Mouse (Mus musculus) hindbrain, embryonic 15.5 days (tissue): ENCODE measurements at regions not wholly inside any gene's neighbourhood (a gene's known extent, or its start where the extent isn't known, plus 50 kb on each side); places are given as distances from the start of the nearest gene placed in this dataset.
"Not testable (repeated sequence)": the region's sequence is repeated elsewhere in the genome, so short reads cannot be mapped to it uniquely, and the experiment has no call there.

ENCODE experiments used
- ATAC-seq: fragments of 200-750 bp; cut with Nextera tagmentation; 2 replicates; pipeline ENCODE4 v1.8.0; 2017; ENCODE audit warnings: low read depth, moderate number of reproducible peaks, moderate TSS enrichment; ENCODE audit not compliant: low FRiP score
- H3K27ac ChIP-seq: fragments of 300-500 bp; sonication (generic); replicated peaks from 2 replicates; pipeline ENCODE4 v1.5.1; 2015; ENCODE audit warnings: mild to moderate bottlenecking, inconsistent platforms
- H3K27me3 ChIP-seq: fragments of 300-500 bp; sonication (generic); 2 replicates; pipeline ENCODE4 v1.6.1; 2015; ENCODE audit warnings: control low read depth, inconsistent platforms
- H3K36me3 ChIP-seq: fragments of 300-500 bp; sonication (generic); 2 replicates; pipeline ENCODE4 v1.6.1; 2015; ENCODE audit warnings: control low read depth, inconsistent platforms
- H3K4me1 ChIP-seq: fragments of 300-500 bp; sonication (generic); replicated peaks from 2 replicates; pipeline ENCODE4 v1.6.1; 2015; ENCODE audit warnings: control low read depth, inconsistent platforms
- H3K4me2 ChIP-seq: fragments of 300-500 bp; sonication (generic); 2 replicates; pipeline ENCODE4 v1.6.1; 2015; ENCODE audit warnings: moderate library complexity, mild to moderate bottlenecking, inconsistent platforms
- H3K4me3 ChIP-seq: fragments of 300-500 bp; sonication (generic); 2 replicates; pipeline ENCODE4 v1.5.1; 2015; ENCODE audit warnings: mild to moderate bottlenecking, inconsistent platforms
- H3K9ac ChIP-seq: fragments of 300-500 bp; sonication (generic); 2 replicates; pipeline ENCODE4 v1.6.1; 2015; ENCODE audit warnings: inconsistent platforms
- H3K9me3 ChIP-seq: fragments of 300-500 bp; sonication (generic); 2 replicates; pipeline ENCODE4 v1.6.1; 2016; ENCODE audit warnings: control low read depth, inconsistent platforms
- WGBS: fragments of 180-500 bp; shearing (Covaris S2); methylation state at CpG from one replicate; pipeline ENCODE4 v1.1.7; 2015; 5-methylcytosine and 5-hydroxymethylcytosine counted together

- Histone ChIP-seq H3K9me3 (no peaks in the 10 kb centered on the region), H3K27me3 (no peaks in the 10 kb centered on the region), H3K4me1 (no peaks in the 10 kb centered on the region), H3K4me2 (no peak overlapping the region), H3K27ac (no peak overlapping the region), H3K4me3 (no peak overlapping the region), H3K9ac (no peak overlapping the region), H3K36me3 (no peaks in the 10 kb centered on the region)
- 85% methylated on average over 2 of the region's 2 CpGs for WGBS
- ATAC-seq = no peak
These were observed 314.5 kb downstream of the Tlr4 start for GRCm38 (mm10) chr4:67141896-67142295.

- 51% methylated on average over 2 of the region's 2 CpGs for WGBS
- no peak overlapping the region for H3K4me2 ChIP-seq
- no peaks in the 10 kb centered on the region for H3K36me3 ChIP-seq
- H3K4me1 ChIP-seq = no peaks in the 10 kb centered on the region
- no peak overlapping the region for H3K4me3 ChIP-seq
- no peaks in the 10 kb centered on the region for H3K9me3 ChIP-seq
- H3K9ac ChIP-seq = no peak overlapping the region
- H3K27ac ChIP-seq = no peak overlapping the region
- no peaks in the 10 kb centered on the region for H3K27me3 ChIP-seq
- ATAC-seq = no peak
These were observed 321.1 kb downstream of the Tlr4 start for GRCm38 (mm10) chr4:67148521-67148920.

DNA sequence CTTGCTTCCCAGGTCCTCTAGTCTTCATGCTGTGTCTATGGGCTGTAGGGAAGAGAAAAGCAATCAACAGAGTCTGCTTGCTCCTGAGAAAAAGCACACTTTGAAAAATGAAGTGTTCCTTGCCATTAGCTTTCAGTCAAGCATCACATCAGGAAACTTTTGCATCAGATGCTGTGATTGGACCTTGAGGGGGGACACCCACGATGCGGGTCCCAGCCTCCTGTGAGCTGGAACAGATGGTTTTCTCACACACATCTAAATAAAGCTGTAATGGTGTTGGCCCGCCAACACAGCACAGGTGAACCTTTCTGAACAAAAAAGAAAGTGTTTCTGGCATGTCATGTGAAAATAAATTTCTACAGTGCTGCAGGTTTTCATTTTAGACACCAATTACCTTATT is 335.3 kb downstream of the Tlr4 start:
- WGBS = 71% methylated on average over 3 of the region's 3 CpGs
- Histone ChIP-seq H3K36me3 (no peaks in the 10 kb centered on the region), H3K4me1 (no peaks in the 10 kb centered on the region), H3K9me3 (no peaks in the 10 kb centered on the region), H3K4me2 (no peak overlapping the region), H3K4me3 (no peak overlapping the region), H3K27ac (no peak overlapping the region), H3K27me3 (no peaks in the 10 kb centered on the region), H3K9ac (no peak overlapping the region)
- no peak for ATAC-seq

GRCm38 (mm10) chr4:67167720-67168119 is 340.3 kb downstream of the Tlr4 start:
- no peaks in the 10 kb centered on the region for H3K4me1 ChIP-seq
- WGBS = 77% methylated on average over 5 of the region's 5 CpGs
- ATAC-seq = no peak
- no peak overlapping the region for H3K9ac ChIP-seq
- no peak overlapping the region for H3K4me2 ChIP-seq
- no peak overlapping the region for H3K4me3 ChIP-seq
- no peak overlapping the region for H3K27ac ChIP-seq
- no peaks in the 10 kb centered on the region for H3K36me3 ChIP-seq
- no peaks in the 10 kb centered on the region for H3K9me3 ChIP-seq
- H3K27me3 ChIP-seq = no peaks in the 10 kb centered on the region

- 74% methylated on average over 2 of the region's 2 CpGs for WGBS
- no peaks in the 10 kb centered on the region for H3K36me3 ChIP-seq
- ATAC-seq = peak; percentile 69; the same call in 1 of the 2 replicates
These were observed 360.5 kb downstream of the Tlr4 start for GRCm38 (mm10) chr4:67187725-67188510.

DNA sequence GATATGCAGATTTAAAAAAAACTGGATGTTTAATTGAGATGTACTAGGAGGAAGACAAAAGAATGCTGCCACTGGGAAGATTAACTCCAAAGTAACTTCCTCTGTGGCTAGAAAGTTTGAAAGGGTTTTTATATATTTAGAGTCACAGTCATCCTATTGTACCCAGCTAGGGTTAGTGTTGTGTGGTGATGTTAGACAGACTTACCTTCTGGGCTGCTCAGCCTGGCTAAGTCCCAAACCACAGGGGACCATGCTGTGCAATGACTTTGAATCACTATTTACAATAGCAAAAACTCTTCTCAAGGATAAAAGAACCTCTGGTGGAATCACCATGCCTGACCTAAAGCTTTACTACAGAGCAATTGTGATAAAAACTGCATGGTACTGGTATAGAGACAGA is 363.2 kb downstream of the Tlr4 start:
- ATAC-seq = no peak

More at GRCm38 (mm10) chr4:67187725-67188510, 360.5 kb downstream of the Tlr4 start:
- Histone ChIP-seq H3K9ac (no peak overlapping the region), H3K9me3 (no peaks in the 10 kb centered on the region), H3K4me1 (no peaks in the 10 kb centered on the region), H3K27ac (no peak overlapping the region), H3K4me3 (no peak overlapping the region), H3K27me3 (no peaks in the 10 kb centered on the region), H3K4me2 (no peak overlapping the region)

GRCm38 (mm10) chr4:67194425-67194824 is 367.0 kb downstream of the Tlr4 start:
- no peak overlapping the region for H3K27ac ChIP-seq
- WGBS = 79% methylated on average over 4 of the region's 4 CpGs
- no peak overlapping the region for H3K9ac ChIP-seq
- no peak overlapping the region for H3K4me3 ChIP-seq
- no peaks in the 10 kb centered on the region for H3K27me3 ChIP-seq
- no peaks in the 10 kb centered on the region for H3K4me1 ChIP-seq
- no peak for ATAC-seq
- H3K4me2 ChIP-seq = no peak overlapping the region
- H3K9me3 ChIP-seq = no peaks in the 10 kb centered on the region
- H3K36me3 ChIP-seq = no peaks in the 10 kb centered on the region

More for the DNA sequence above, 363.2 kb downstream of the Tlr4 start:
- Histone ChIP-seq H3K36me3 (no peaks in the 10 kb centered on the region), H3K4me2 (no peak overlapping the region), H3K9me3 (no peaks in the 10 kb centered on the region), H3K27me3 (no peaks in the 10 kb centered on the region), H3K27ac (no peak overlapping the region), H3K4me1 (no peaks in the 10 kb centered on the region), H3K4me3 (no peak overlapping the region), H3K9ac (no peak overlapping the region)

- no peak overlapping the region for H3K27ac ChIP-seq
- H3K27me3 ChIP-seq = no peaks in the 10 kb centered on the region
- whole genome bisulfite sequencing = 93% methylated on average over 5 of the region's 5 CpGs
- H3K9ac ChIP-seq = no peak overlapping the region
- no peak overlapping the region for H3K4me2 ChIP-seq
- H3K36me3 ChIP-seq = no peaks in the 10 kb centered on the region
- H3K4me1 ChIP-seq = no peaks in the 10 kb centered on the region
- no peak overlapping the region for H3K4me3 ChIP-seq
- no peaks in the 10 kb centered on the region for H3K9me3 ChIP-seq
- ATAC-seq = no peak
These were observed 369.5 kb downstream of the Tlr4 start for GRCm38 (mm10) chr4:67196907-67197306.

- H3K27ac ChIP-seq, H3K36me3 ChIP-seq, H3K4me1 ChIP-seq, ATAC-seq, H3K4me3 ChIP-seq, H3K4me2 ChIP-seq, H3K9ac ChIP-seq, H3K9me3 ChIP-seq, H3K27me3 ChIP-seq: not testable (repeated sequence)
These were observed 381.0 kb downstream of the Tlr4 start for GRCm38 (mm10) chr4:67208406-67208805.

DNA sequence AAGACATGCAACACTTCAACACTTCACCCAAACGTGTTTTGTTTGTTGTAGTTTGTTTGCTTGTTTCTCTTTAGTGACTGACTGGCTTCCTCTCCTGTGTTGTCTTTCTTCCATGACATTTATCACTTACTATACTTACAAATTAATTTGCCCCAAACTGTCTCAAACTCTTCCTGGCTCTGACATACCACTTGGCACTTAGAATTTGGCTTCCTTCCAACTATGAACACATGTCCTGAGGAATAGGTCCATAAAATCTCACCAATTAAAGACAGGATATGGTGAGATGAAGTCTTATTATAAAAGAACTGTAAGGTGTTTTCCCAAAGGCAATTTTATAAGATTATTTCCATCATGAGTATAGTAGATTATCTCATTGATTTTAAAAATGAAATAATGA is 386.0 kb downstream of the Tlr4 start:
- Histone ChIP-seq H3K4me2 (no peak overlapping the region), H3K9me3 (no peaks in the 10 kb centered on the region), H3K4me1 (no peaks in the 10 kb centered on the region), H3K27ac (no peak overlapping the region), H3K36me3 (no peaks in the 10 kb centered on the region), H3K9ac (no peak overlapping the region), H3K27me3 (no peaks in the 10 kb centered on the region), H3K4me3 (no peak overlapping the region)
- no peak for ATAC-seq
- 80% methylated on average over 1 of the region's 1 CpGs for WGBS

GRCm38 (mm10) chr4:67224533-67224932 is 397.1 kb downstream of the Tlr4 start:
- no peak overlapping the region for H3K4me2 ChIP-seq
- H3K4me1 ChIP-seq = no peaks in the 10 kb centered on the region
- H3K27me3 ChIP-seq = no peaks in the 10 kb centered on the region
- no peak overlapping the region for H3K27ac ChIP-seq
- no peak overlapping the region for H3K4me3 ChIP-seq
- H3K9ac ChIP-seq = no peak overlapping the region
- no peaks in the 10 kb centered on the region for H3K36me3 ChIP-seq
- no peaks in the 10 kb centered on the region for H3K9me3 ChIP-seq
- ATAC-seq = no peak

- no peaks in the 10 kb centered on the region for H3K4me1 ChIP-seq
- H3K27me3 ChIP-seq = no peaks in the 10 kb centered on the region
- 77% methylated on average over 3 of the region's 3 CpGs for WGBS
- no peak overlapping the region for H3K4me2 ChIP-seq
- ATAC-seq = no peak
- H3K27ac ChIP-seq = no peak overlapping the region
- no peak overlapping the region for H3K4me3 ChIP-seq
- H3K9ac ChIP-seq = no peak overlapping the region
- H3K36me3 ChIP-seq = no peaks in the 10 kb centered on the region
- no peaks in the 10 kb centered on the region for H3K9me3 ChIP-seq
These were observed 401.8 kb downstream of the Tlr4 start for GRCm38 (mm10) chr4:67229214-67229613.

GRCm38 (mm10) chr4:67273553-67273952 is 446.2 kb downstream of the Tlr4 start:
- 78% methylated on average over 4 of the region's 4 CpGs for WGBS
- no peak overlapping the region for H3K9ac ChIP-seq
- H3K9me3 ChIP-seq = no peaks in the 10 kb centered on the region
- H3K4me3 ChIP-seq = no peak overlapping the region
- H3K4me1 ChIP-seq = no peaks in the 10 kb centered on the region
- no peak overlapping the region for H3K4me2 ChIP-seq
- H3K27me3 ChIP-seq = no peaks in the 10 kb centered on the region
- no peak for ATAC-seq
- no peak overlapping the region for H3K27ac ChIP-seq
- no peaks in the 10 kb centered on the region for H3K36me3 ChIP-seq
